Mouse (Mus musculus) spleen, adult 2 months (tissue): ENCODE data around the gene Grrp1.

Source experiments
- CTCF ChIP-seq: fragments of 200-500 bp; IDR thresholded peaks from 2 replicates; pipeline ENCODE4 v1.5.1; 2011; ENCODE audit warnings: mild to moderate bottlenecking, inconsistent platforms; ENCODE audit not compliant: insufficient read depth, insufficient read length, insufficient replicate concordance; ENCODE audit errors: extremely low read depth
- POLR2A ChIP-seq: fragments of 200-500 bp; IDR thresholded peaks from 2 replicates; pipeline ENCODE4 v1.6.1; 2011; ENCODE audit warnings: low read depth, low read length, inconsistent platforms

DNA sequence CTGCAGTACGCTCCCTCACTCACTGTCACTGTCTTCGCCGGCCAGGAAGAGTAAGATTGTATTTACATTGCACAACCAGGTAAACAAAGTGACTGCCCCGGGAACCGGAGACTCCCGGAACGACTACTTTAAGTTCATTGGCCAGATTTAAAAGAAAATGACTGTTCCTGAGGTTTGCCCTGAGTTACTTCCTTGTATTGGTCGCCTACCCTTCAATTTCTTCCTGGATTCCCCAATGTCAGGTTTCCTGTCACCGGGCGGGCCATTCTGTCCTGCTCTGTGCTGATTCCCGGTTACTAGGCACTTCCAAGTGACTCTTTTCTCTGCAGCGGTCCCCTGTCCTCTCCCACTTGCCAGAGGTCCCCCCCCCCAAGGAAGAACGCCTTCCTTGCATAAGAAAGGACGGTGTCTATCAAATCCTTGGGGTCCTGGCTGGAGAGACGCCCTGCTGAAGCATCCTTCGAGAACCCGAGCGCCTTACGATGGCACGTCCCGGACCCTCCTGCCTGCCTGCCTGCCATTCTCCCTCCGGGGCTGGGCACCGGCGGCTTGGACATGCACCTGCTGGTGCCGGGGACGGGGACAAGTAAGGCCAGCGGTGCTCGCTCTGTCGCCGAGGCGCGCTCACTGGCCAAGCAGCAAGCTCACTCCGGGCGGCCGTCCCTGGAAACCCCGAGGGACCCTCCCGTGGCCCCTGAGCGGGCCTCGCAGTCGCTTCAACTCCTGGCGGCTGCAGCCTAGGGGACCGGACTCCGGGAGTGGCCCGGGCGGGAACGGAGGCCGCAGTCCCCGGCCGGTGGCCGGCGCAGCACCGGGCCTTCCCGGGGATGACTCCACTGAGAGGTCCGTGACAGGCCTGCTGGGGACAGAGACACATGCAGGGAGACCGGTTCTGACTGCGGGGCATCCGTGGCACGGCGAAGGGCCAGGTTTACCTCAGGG lies 32.6 kb upstream of the Grrp1 start:
- TF ChIP-seq CTCF (no peak), POLR2A (no peak)
